Mouse (Mus musculus) spleen, adult 2 months (tissue): Measurements from ENCODE around the gene Gm17304.

Experiments
- CTCF ChIP-seq: fragments of 200-500 bp; IDR thresholded peaks from 2 replicates; pipeline ENCODE4 v1.5.1; 2011; ENCODE audit warnings: mild to moderate bottlenecking, inconsistent platforms; ENCODE audit not compliant: insufficient read depth, insufficient read length, insufficient replicate concordance; ENCODE audit errors: extremely low read depth
- POLR2A ChIP-seq: fragments of 200-500 bp; IDR thresholded peaks from 2 replicates; pipeline ENCODE4 v1.6.1; 2011; ENCODE audit warnings: low read depth, low read length, inconsistent platforms

- no peak for TF ChIP-seq CTCF
- no peak for TF ChIP-seq POLR2A
Observed at GRCm38 (mm10) chr5:106623337-106623736, 14.4 kb downstream of the Gm17304 start.
